Mouse (Mus musculus) heart, embryonic 10.5 days (tissue): ENCODE data around the gene Grik5. TPM values are rescaled to one million over a fixed set of nuclear protein-coding genes. Genes with fewer than 3 reads are reported as not detected.

Experiments used
- DNase-seq: peaks from one replicate; pipeline ENCODE4 v3.0.0-alpha.2; 2017; ENCODE audit warnings: low spot score
- H3K27ac ChIP-seq: fragments of 300-500 bp; sonication (generic); 2 replicates; pipeline ENCODE4 v1.5.1; 2016; ENCODE audit warnings: mild to moderate bottlenecking
- H3K27me3 ChIP-seq: fragments of 300-500 bp; sonication (generic); 2 replicates; pipeline ENCODE4 v1.6.1; 2016; ENCODE audit warnings: mild to moderate bottlenecking; ENCODE audit not compliant: poor library complexity, insufficient read depth, severe bottlenecking
- H3K36me3 ChIP-seq: fragments of 300-500 bp; sonication (generic); 2 replicates; pipeline ENCODE4 v1.6.1; 2016; ENCODE audit warnings: mild to moderate bottlenecking, moderate library complexity
- H3K4me1 ChIP-seq: fragments of 300-500 bp; sonication (generic); 2 replicates; pipeline ENCODE4 v1.6.1; 2016; ENCODE audit warnings: mild to moderate bottlenecking
- H3K4me3 ChIP-seq: fragments of 300-500 bp; sonication (generic); 2 replicates; pipeline ENCODE4 v1.5.1; 2016; ENCODE audit warnings: mild to moderate bottlenecking, moderate library complexity
- H3K9me3 ChIP-seq: fragments of 300-500 bp; sonication (generic); 2 replicates; pipeline ENCODE4 v1.6.1; 2016; ENCODE audit warnings: mild to moderate bottlenecking, moderate library complexity
- WGBS: fragments of 180-500 bp; shearing (Covaris S2); methylation state at CpG from one replicate; pipeline ENCODE4 v1.1.7; 2016; 5-methylcytosine and 5-hydroxymethylcytosine counted together
- polyA plus RNA-seq: library from polyadenylated mRNA; unstranded; fragments of >200 nt; fragmentation: Nextera tagmentation; extraction: Ambion mirVana; gene quantifications from 2 replicates; pipeline ENCODE4 v1.2.1, GENCODE M21; 2016

The Grik5 gene
- polyA plus RNA-seq, 1 experiment from 2014 or later = 6.6 TPM

GRCm38 (mm10) chr7:25089875-25090274, 17.7 kb upstream of the Grik5 start:
- Histone ChIP-seq H3K27me3 (peaks cover 27% of the 10 kb centered on the region), H3K9me3 (no peaks in the 10 kb centered on the region), H3K4me3 (no peak overlapping the region), H3K36me3 (peaks cover 9% of the 10 kb centered on the region; the same call in 1 of the 2 replicates), H3K27ac (peak overlapping the region; percentile 56; the same call in 1 of the 2 replicates), H3K4me1 (peaks cover 35% of the 10 kb centered on the region)
- 37% methylated on average over 10 of the region's 10 CpGs for WGBS
- DNase-seq = no peak

GRCm38 (mm10) chr7:25088968-25089367, 16.8 kb upstream of the Grik5 start:
- no peak overlapping the region; the same call in 1 of the 2 replicates for H3K4me3 ChIP-seq
- H3K36me3 ChIP-seq = peaks cover 18% of the 10 kb centered on the region
- H3K4me1 ChIP-seq = peaks cover 38% of the 10 kb centered on the region
- no peak for DNase-seq
- peaks cover 27% of the 10 kb centered on the region for H3K27me3 ChIP-seq
- 28% methylated on average over 11 of the region's 11 CpGs for whole genome bisulfite sequencing
- H3K9me3 ChIP-seq = no peaks in the 10 kb centered on the region
- peak overlapping the region; percentile 31 for H3K27ac ChIP-seq

- 14% methylated on average over 10 of the region's 10 CpGs for WGBS
- Histone ChIP-seq H3K9me3 (no peaks in the 10 kb centered on the region), H3K4me1 (peaks cover 38% of the 10 kb centered on the region), H3K36me3 (peaks cover 23% of the 10 kb centered on the region), H3K4me3 (no peak overlapping the region; the same call in 1 of the 2 replicates), H3K27me3 (peaks cover 22% of the 10 kb centered on the region), H3K27ac (peak overlapping the region; percentile 31)
- DNase-seq = no peak
These were observed 16.4 kb upstream of the Grik5 start for GRCm38 (mm10) chr7:25088531-25088930.

- no peaks in the 10 kb centered on the region for H3K9me3 ChIP-seq
- H3K36me3 ChIP-seq = peaks cover 28% of the 10 kb centered on the region
- DNase-seq = no peak
- no peak overlapping the region for H3K4me3 ChIP-seq
- H3K4me1 ChIP-seq = peaks cover 38% of the 10 kb centered on the region
- peaks cover 17% of the 10 kb centered on the region for H3K27me3 ChIP-seq
- no peak overlapping the region for H3K27ac ChIP-seq
- WGBS = 67% methylated on average over 5 of the region's 5 CpGs
These were observed 15.8 kb upstream of the Grik5 start for GRCm38 (mm10) chr7:25087972-25088371.

- Histone ChIP-seq H3K9me3 (no peaks in the 10 kb centered on the region), H3K27me3 (peaks cover 11% of the 10 kb centered on the region), H3K27ac (no peak overlapping the region), H3K4me1 (peaks cover 37% of the 10 kb centered on the region), H3K4me3 (no peak overlapping the region), H3K36me3 (peaks cover 34% of the 10 kb centered on the region)
- DNase-seq = no peak
- WGBS = 69% methylated on average over 10 of the region's 10 CpGs
These were observed 15.2 kb upstream of the Grik5 start for GRCm38 (mm10) chr7:25087256-25087912.

GRCm38 (mm10) chr7:25086656-25087055, 14.5 kb upstream of the Grik5 start:
- Histone ChIP-seq H3K27me3 (peaks cover 6% of the 10 kb centered on the region; the same call in 1 of the 2 replicates), H3K4me3 (no peak overlapping the region), H3K9me3 (no peaks in the 10 kb centered on the region), H3K36me3 (peaks cover 41% of the 10 kb centered on the region), H3K4me1 (peaks cover 37% of the 10 kb centered on the region), H3K27ac (no peak overlapping the region)
- no peak for DNase-seq
- 50% methylated on average over 3 of the region's 3 CpGs for WGBS

- Histone ChIP-seq H3K27me3 (no peaks in the 10 kb centered on the region), H3K9me3 (no peaks in the 10 kb centered on the region), H3K36me3 (peaks cover 62% of the 10 kb centered on the region), H3K4me3 (no peak overlapping the region), H3K4me1 (peaks cover 35% of the 10 kb centered on the region), H3K27ac (no peak overlapping the region)
- 71% methylated on average over 5 of the region's 5 CpGs for WGBS
- DNase-seq = no peak
These were observed 12.5 kb upstream of the Grik5 start for GRCm38 (mm10) chr7:25084621-25085020.

GRCm38 (mm10) chr7:25082510-25082909, 10.4 kb upstream of the Grik5 start:
- no peak for DNase-seq
- Histone ChIP-seq H3K4me1 (peaks cover 36% of the 10 kb centered on the region), H3K36me3 (peaks cover 65% of the 10 kb centered on the region), H3K9me3 (no peaks in the 10 kb centered on the region), H3K27ac (no peak overlapping the region), H3K27me3 (no peaks in the 10 kb centered on the region), H3K4me3 (no peak overlapping the region)
- WGBS = 91% methylated on average over 4 of the region's 4 CpGs

- peaks cover 62% of the 10 kb centered on the region for H3K36me3 ChIP-seq
- no peak overlapping the region; the same call in 1 of the 2 replicates for H3K4me3 ChIP-seq
- H3K27me3 ChIP-seq = no peaks in the 10 kb centered on the region
- H3K9me3 ChIP-seq = no peaks in the 10 kb centered on the region
- 92% methylated on average over 13 of the region's 13 CpGs for WGBS
- peaks cover 41% of the 10 kb centered on the region for H3K4me1 ChIP-seq
- DNase-seq = no peak
- H3K27ac ChIP-seq = no peak overlapping the region
These were observed 8.3 kb upstream of the Grik5 start for GRCm38 (mm10) chr7:25080431-25080830.

GRCm38 (mm10) chr7:25079496-25080026, 7.4 kb upstream of the Grik5 start:
- Histone ChIP-seq H3K9me3 (no peaks in the 10 kb centered on the region), H3K4me1 (peaks cover 40% of the 10 kb centered on the region), H3K36me3 (peaks cover 53% of the 10 kb centered on the region), H3K4me3 (no peak overlapping the region; the same call in 1 of the 2 replicates), H3K27me3 (no peaks in the 10 kb centered on the region), H3K27ac (no peak overlapping the region)
- no peak for DNase-seq
- WGBS = 80% methylated on average over 12 of the region's 12 CpGs

- peaks cover 53% of the 10 kb centered on the region for H3K4me1 ChIP-seq
- H3K4me3 ChIP-seq = peak overlapping the region; percentile 99
- peak overlapping the region; percentile 96 for H3K27ac ChIP-seq
- WGBS = 1% methylated on average over 31 of the region's 33 CpGs
- peaks cover 31% of the 10 kb centered on the region for H3K36me3 ChIP-seq
- H3K27me3 ChIP-seq = no peaks in the 10 kb centered on the region
- DNase-seq = no peak
- H3K9me3 ChIP-seq = no peaks in the 10 kb centered on the region
These were observed 5.2 kb upstream of the Grik5 start for GRCm38 (mm10) chr7:25077414-25077755.

- peak; percentile 100 for DNase-seq
- peaks cover 26% of the 10 kb centered on the region for H3K36me3 ChIP-seq
- no peaks in the 10 kb centered on the region for H3K9me3 ChIP-seq
- peak overlapping the region; percentile 99 for H3K4me3 ChIP-seq
- WGBS = under 1% methylated on average over 56 of the region's 56 CpGs
- peak overlapping the region; percentile 96 for H3K27ac ChIP-seq
- H3K4me1 ChIP-seq = peaks cover 58% of the 10 kb centered on the region
- H3K27me3 ChIP-seq = no peaks in the 10 kb centered on the region
These were observed 4.7 kb upstream of the Grik5 start for GRCm38 (mm10) chr7:25076663-25077413.

- 21% methylated on average over 7 of the region's 7 CpGs for WGBS
- DNase-seq = no peak
- Histone ChIP-seq H3K27me3 (no peaks in the 10 kb centered on the region), H3K4me1 (peaks cover 64% of the 10 kb centered on the region), H3K27ac (peak overlapping the region; percentile 92), H3K9me3 (no peaks in the 10 kb centered on the region), H3K4me3 (peak overlapping the region; percentile 99), H3K36me3 (peaks cover 20% of the 10 kb centered on the region)
These were observed 4.1 kb upstream of the Grik5 start for GRCm38 (mm10) chr7:25076296-25076662.
